Mouse (Mus musculus) hematopoietic multipotent progenitor cell, adult 10-12 weeks (in vitro differentiated cells): ENCODE measurements around the gene Junb. TPM values are rescaled to one million over a fixed set of nuclear protein-coding genes. Genes with fewer than 3 reads are reported as not detected.

ENCODE experiments used
- polyA plus RNA-seq: library from polyadenylated mRNA; stranded (reverse); fragments of >175 nt; gene quantifications from 2 replicates; pipeline ENCODE4 v1.2.3, GENCODE M21; 2012; ENCODE audit warnings: low replicate concordance

Gene Junb
- polyA plus RNA-seq = 324 and 1,538 TPM in 2 replicates

DNA sequence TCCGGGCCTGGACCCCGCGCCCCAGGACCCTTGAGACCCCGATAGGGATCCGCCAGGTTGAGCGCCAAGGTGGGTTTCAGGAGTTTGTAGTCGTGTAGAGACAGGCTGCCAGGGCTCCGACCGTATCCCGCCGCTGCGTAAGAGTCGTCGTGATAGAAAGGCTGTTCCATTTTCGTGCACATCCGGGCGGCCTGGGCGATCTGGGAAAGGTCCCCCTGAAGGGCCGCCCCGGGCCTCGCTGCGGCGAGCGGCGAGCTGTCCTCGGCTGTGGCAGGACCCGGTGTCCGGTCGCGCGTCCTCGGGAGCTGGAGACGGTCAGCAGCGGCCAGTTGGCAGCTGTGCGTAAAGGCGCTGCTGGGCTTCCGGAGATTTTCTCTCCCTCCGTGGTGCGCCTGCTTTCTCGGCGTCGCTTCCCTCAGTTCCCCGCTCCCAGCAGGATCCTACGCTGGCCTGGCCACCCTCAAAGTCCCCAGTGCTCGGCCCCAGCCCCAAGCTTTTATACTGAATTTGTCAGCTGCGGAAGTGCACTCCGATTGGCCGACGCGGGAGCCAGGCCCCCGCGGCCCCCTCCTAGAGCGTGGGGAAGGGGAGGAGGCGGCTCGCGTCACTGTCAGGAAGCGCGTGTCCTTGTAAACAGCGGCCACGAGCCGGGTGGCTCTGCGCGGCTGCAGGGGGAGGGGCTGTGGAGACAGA is at the start of gene Junb:
Gene Junb (minus strand): TSS at position 471 of the 693 bp plus-strand sequence.

DNA sequence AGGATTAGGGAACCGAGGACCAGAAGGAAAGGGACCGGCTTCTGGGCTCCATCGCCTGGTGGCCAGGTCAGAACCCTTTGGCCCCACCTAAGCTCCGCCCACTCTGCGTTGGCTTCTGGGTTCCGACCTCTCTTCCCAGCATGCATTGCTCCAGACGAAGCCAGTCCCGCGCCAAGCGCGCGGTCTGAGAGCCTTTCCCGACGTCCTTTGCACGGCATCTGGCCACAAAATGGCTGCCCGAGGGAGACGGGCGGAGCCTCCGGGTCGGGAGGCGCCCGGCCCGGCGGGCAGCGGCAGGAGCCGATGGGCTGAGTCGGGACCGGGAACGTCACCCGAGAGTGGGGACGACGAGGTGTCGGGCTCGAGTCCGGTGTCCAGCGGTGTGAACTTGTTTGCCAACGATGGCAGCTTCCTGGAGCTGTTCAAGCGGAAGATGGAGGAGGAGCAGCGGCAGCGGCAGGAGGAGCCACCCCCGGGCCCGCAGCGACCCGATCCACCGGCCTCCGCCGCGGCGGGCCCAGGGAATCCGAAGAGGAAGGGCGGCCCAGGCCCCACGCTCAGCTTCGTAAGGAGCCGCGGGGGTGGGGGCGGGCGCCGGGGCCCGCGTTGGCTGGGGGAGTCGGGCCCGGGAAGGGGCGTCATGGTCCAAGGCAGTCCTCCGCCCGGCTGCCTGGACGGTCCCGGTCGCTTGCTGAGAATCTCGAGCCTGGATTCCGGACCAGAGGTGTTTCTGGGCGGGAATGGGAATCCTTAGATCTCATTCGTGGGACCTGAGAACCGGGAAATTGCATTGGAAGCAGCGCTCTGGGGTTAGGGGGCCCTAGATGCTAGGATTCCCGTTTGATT is 48.4 kb upstream of the Junb start, which contains the start of gene Trir:
Gene Trir (plus strand): TSS at position 154 of the 846 bp plus-strand sequence.

DNA sequence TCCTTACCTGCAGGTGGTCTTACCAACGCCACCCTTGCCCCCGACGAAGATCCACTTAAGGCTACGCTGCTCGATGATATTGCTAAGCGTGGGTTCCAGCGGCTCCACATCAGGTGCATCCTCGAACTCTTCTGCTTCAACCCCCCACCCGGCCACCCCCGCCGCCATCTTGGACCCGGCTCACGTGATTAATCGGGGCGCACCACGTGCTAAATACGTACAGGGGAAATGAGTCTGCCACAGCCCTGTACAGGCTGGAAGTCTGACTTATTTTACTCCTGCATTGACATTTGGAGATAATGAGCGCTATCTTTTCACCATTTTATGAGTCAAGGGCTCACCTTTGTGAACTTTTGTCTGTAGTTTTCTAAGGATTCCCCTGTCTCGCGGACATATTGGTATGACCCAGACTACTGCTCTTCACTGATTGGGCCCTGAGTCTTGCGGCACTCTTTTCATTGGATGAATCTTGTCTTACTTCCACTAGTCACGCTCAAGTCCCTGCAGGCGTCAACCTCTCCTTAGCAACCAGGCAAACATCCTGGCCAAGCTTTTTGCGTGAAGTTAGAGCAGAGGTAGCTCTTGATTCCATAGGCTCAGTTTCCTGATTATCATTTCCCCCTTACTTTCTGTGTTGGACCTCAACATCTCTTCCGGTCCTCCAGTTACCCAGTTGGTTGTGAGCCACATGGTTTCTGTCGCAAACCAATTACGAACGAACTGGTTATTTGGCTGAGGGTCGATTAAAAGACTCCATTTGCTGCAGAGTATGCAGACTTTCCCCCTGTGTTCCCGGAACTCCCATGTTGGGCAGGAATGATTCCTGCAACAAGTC is 46.8 kb upstream of the Junb start, which contains the start of gene Asna1:
Gene Asna1 (minus strand): TSS at position 184 of the 835 bp plus-strand sequence.

DNA sequence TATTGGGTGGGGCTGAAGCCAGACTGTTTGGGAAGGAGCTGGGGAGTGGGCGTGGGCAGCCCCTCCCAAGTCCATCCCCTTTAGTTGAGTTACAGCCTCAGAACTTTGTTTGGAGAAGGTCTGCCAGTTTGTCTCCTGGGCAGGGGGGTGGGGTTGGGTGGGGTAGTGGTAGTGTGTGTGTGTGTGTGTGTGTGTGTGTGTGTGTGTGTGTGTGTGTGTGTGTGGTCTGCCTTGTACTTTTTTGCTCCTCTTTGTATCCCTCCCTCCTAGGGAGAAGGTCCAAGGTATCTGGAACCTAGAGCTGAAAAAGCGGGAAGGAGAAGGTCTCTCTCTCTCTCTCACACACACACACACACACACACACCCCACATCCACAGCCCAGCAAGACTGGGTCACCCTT is 35.9 kb upstream of the Junb start, which contains the start of gene Best2:
Gene Best2 (minus strand): TSS at position 101 of the 400 bp plus-strand sequence.

DNA sequence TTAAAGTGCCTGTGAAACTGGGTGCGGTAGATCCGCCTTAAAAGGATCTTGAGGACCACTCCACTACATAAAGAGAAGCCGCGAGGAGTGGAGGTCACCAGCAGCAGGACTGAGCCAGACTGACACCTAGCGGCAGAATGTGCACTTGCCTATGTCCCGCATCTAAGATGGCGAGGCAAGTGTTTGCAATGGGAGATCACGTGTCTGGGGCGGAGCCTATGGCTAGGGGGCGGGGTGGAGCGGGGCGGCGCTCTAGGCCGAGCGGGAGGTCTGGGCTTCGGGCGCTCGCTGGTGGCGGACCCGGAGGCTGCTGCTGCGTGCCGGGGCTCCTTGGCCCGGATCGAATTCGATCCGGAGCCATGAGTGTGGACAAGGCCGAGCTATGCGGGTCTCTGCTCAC is 11.8 kb upstream of the Junb start, which contains the start of gene Hook2:
Gene Hook2 (plus strand): TSS at position 255 of the 400 bp plus-strand sequence.

DNA sequence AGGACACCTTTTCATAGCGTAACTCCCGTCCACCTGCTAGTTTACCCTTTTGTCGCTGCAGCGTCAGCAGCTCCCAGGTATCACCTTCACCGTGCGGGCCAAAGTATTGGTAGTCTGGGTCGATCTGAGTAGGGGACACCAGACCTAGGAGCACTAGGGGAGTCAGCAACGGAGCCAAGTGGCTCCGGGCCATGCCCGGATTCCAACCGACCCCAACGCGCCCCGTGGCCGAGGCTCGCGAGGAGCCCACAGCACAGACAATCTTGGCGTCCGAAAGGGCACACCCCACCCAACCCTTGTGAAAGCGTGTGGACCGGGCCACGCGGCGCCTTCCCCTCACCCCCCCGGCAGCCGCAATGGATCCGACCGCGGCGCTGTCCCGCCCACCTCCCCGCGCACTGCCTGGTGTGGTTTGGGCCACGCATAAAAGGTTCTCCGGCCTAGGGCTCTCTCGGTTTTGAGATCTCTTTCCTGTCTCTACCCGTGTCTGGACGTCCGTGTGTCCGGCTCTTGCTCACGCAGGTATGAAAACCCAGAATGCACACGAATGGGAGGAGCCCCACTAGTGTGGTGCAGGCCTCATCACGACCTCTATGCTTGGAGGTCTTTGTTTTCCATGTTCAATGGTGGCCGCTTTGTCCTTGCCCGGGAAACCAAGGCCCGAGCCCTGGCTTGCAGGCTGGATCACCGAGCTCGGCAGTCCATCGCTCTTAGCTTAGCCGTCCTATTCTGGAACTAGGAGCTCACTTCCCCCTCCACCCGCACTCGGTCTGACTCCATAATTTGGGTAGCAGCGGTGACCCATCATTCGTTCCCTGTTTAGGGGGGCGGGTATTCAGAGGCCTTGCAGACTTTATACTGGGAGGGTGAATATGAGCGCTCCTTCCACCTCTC is 9.0 kb downstream of the Junb start, which contains the start of the genes Gm49661, Prdx2 and Rnaseh2a:
Gene Gm49661 (minus strand): TSS at position 193 of the 894 bp plus-strand sequence.
Gene Prdx2 (plus strand): TSS at position 347 of the 894 bp plus-strand sequence.
Gene Rnaseh2a (minus strand): TSS at position 527 of the 894 bp plus-strand sequence.

DNA sequence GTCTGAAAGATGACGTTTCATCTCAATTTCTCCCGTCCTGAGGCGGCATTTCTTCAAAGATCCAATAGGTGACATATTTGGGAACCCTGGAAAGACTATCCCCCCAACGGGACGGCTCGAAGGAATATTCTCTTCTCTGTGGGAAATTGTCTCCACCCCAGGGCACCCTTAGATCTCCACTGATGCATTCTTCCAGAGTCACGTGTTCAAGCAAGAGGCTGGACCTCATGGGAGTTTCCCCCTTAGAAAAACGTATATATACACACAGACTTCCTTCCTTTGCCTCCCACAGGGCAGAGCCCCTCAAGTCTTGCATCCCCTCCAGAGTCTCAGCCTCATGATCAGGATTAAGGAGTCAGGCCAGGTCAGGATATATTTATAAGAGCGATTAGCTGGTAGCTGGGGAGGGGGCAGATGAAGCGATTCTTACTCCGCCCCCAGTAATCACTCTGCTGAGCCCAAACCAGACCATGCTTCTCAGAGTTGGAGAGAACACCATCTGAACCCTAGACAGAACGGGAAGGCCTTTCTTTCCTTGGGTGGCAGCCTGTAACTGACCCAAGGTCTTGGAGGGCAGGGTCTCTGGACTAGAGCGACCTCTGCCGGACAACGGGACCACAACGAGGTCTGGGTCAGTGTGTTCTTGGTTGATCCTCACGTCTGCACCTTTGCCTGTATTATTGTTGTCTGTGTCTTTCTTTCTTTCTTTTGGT is 31.8 kb downstream of the Junb start, which contains the start of gene Rtbdn:
Gene Rtbdn (plus strand): TSS at position 464 of the 713 bp plus-strand sequence.

DNA sequence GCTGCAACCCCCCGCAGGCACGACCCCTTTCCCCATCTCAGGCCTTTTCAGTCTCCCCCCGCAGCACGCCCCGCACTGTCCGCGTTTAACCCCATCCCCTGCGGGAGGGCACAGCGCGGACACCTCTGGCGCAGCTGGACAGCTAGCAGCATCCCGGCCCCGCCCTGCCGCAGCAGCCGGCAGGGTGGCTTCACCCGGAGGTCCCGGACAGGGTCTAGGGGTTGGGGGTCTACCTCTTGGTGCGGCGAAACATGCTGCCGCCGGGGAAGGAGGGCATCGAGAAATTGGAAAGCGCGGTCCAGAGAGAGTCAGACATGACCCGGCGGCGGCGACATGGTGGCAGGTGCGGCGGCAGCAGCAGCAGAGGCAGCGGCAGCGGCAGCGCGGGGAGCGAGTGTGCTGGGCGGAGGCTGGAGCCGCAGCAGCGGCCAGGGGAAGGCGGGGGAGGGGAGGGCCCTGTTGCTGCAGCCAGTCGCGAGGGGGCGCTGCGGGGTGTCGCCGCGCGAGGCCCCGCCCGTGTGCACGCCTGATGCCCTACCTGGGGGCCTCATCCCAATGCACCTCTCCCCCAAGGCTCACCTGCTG is 41.5 kb downstream of the Junb start, which contains the start of gene Mast1:
Gene Mast1 (minus strand): TSS at position 398 of the 585 bp plus-strand sequence.

Other genes with a start within 250 kb of the Junb start
- 27.0 and 31.4 TPM in 2 replicates for gene Nfix, start 178.4 kb downstream of the Junb start, polyA plus RNA-seq
- gene Dand5, start 155.9 kb downstream of the Junb start, polyA plus RNA-seq = 1.8 and 2.7 TPM in 2 replicates
- gene Gadd45gip1, start 147.2 kb downstream of the Junb start, polyA plus RNA-seq = 27.9 and 40.8 TPM in 2 replicates
- 457 and 479 TPM in 2 replicates for gene Rad23a, start 138.1 kb downstream of the Junb start, polyA plus RNA-seq
- gene Calr, start 131.8 kb downstream of the Junb start, polyA plus RNA-seq = 286 and 333 TPM in 2 replicates
- gene Farsa, start 121.7 kb downstream of the Junb start, polyA plus RNA-seq = 28.3 and 50.1 TPM in 2 replicates
- 12.7 and 13.2 TPM in 2 replicates for gene Syce2, start 106.6 kb downstream of the Junb start, polyA plus RNA-seq
- 22.8 and 49.5 TPM in 2 replicates for gene Gcdh, start 84.8 kb downstream of the Junb start, polyA plus RNA-seq
- 15.8 and 107 TPM in 2 replicates for gene Klf1, start 76.8 kb downstream of the Junb start, polyA plus RNA-seq
- 13.7 and 72.9 TPM in 2 replicates for gene Dnase2a, start 70.2 kb downstream of the Junb start, polyA plus RNA-seq
- 1.4 and 2.3 TPM in 2 replicates for gene Mast1, start 41.4 kb downstream of the Junb start, polyA plus RNA-seq
- not detected in 2 replicates for gene Rtbdn, start 31.7 kb downstream of the Junb start, polyA plus RNA-seq
- not detected in 2 replicates for gene Gm49661, start 9.3 kb downstream of the Junb start, polyA plus RNA-seq
- gene Prdx2, start 9.1 kb downstream of the Junb start, polyA plus RNA-seq = 10.7 and 94.5 TPM in 2 replicates
- gene Rnaseh2a, start 9.0 kb downstream of the Junb start, polyA plus RNA-seq = 196 and 282 TPM in 2 replicates
- 6.5 and 8.4 TPM in 2 replicates for gene Hook2, start 11.9 kb upstream of the Junb start, polyA plus RNA-seq
- not detected in 2 replicates for gene Best2, start 35.8 kb upstream of the Junb start, polyA plus RNA-seq
- 55.1 and 111 TPM in 2 replicates for gene Asna1, start 46.6 kb upstream of the Junb start, polyA plus RNA-seq
- 260 and 442 TPM in 2 replicates for gene Trir, start 48.1 kb upstream of the Junb start, polyA plus RNA-seq
- gene Tnpo2, start 58.2 kb upstream of the Junb start, polyA plus RNA-seq = 9.5 and 12.9 TPM in 2 replicates
- gene Fbxw9, start 81.3 kb upstream of the Junb start, polyA plus RNA-seq = 20.6 and 23.5 TPM in 2 replicates
- 1.1 TPM in 1 of 2 replicates, not detected in the other for gene Gm5741, start 89.3 kb upstream of the Junb start, polyA plus RNA-seq
- gene Dhps, start 93.0 kb upstream of the Junb start, polyA plus RNA-seq = 31.6 and 110 TPM in 2 replicates
- 5.6 and 16.3 TPM in 2 replicates for gene Wdr83os, start 102.0 kb upstream of the Junb start, polyA plus RNA-seq
- 8.9 and 19.5 TPM in 2 replicates for gene Wdr83, start 102.6 kb upstream of the Junb start, polyA plus RNA-seq
- gene Man2b1, start 104.6 kb upstream of the Junb start, polyA plus RNA-seq = 27.4 and 79.7 TPM in 2 replicates
- not detected in 2 replicates for gene Zfp791, start 144.4 kb upstream of the Junb start, polyA plus RNA-seq
- gene Cks1brt, start 173.2 kb upstream of the Junb start, polyA plus RNA-seq = not detected in 2 replicates
- gene Olfr371, start 247.3 kb upstream of the Junb start, polyA plus RNA-seq = not detected in 2 replicates